Mouse (Mus musculus) hindbrain, embryonic 13.5 days (tissue): ENCODE results near the gene Neb. TPM values are rescaled to one million over a fixed set of nuclear protein-coding genes. Genes with fewer than 3 reads are reported as not detected.

Experiments
- ATAC-seq: fragments of 200-750 bp; cut with Nextera tagmentation; 2 replicates; pipeline ENCODE4 v1.8.0; 2017; ENCODE audit warnings: moderate TSS enrichment; ENCODE audit not compliant: low FRiP score
- H3K27ac ChIP-seq: fragments of 300-500 bp; sonication (generic); 2 replicates; pipeline ENCODE4 v1.5.1; 2015; ENCODE audit warnings: inconsistent platforms, mild to moderate bottlenecking, moderate library complexity
- H3K27me3 ChIP-seq: fragments of 300-500 bp; sonication (generic); 2 replicates; pipeline ENCODE4 v1.6.1; 2015; ENCODE audit warnings: mild to moderate bottlenecking, inconsistent platforms
- H3K36me3 ChIP-seq: fragments of 300-500 bp; sonication (generic); 2 replicates; pipeline ENCODE4 v1.6.1; 2015; ENCODE audit warnings: mild to moderate bottlenecking, inconsistent platforms
- H3K4me1 ChIP-seq: fragments of 300-500 bp; sonication (generic); replicated peaks from 2 replicates; pipeline ENCODE4 v1.6.1; 2015; ENCODE audit warnings: inconsistent platforms
- H3K4me2 ChIP-seq: fragments of 300-500 bp; sonication (generic); 2 replicates; pipeline ENCODE4 v1.6.1; 2015; ENCODE audit warnings: inconsistent platforms, mild to moderate bottlenecking, moderate library complexity
- H3K4me3 ChIP-seq: fragments of 300-500 bp; sonication (generic); 2 replicates; pipeline ENCODE4 v1.5.1; 2015; ENCODE audit warnings: mild to moderate bottlenecking, inconsistent platforms
- H3K9ac ChIP-seq: fragments of 300-500 bp; sonication (generic); 2 replicates; pipeline ENCODE4 v1.6.1; 2015; ENCODE audit warnings: mild to moderate bottlenecking, inconsistent platforms
- H3K9me3 ChIP-seq: fragments of 300-500 bp; sonication (generic); 2 replicates; pipeline ENCODE4 v1.6.1; 2016; ENCODE audit warnings: inconsistent platforms
- WGBS: fragments of 180-500 bp; shearing (Covaris S2); methylation state at CpG from one replicate; pipeline ENCODE4 v1.1.7; 2015; 5-methylcytosine and 5-hydroxymethylcytosine counted together
- polyA plus RNA-seq: library from polyadenylated mRNA; unstranded; fragments of >200 nt; fragmentation: Nextera tagmentation; extraction: Ambion mirVana; gene quantifications from 2 replicates; pipeline ENCODE4 v1.2.1, GENCODE M21; 2015

Neb gene
- polyA plus RNA-seq = 1.2 and 2.0 TPM in 2 replicates

GRCm38 (mm10) chr2:52378448-52378804 is at the start of gene Neb:
Neb (minus strand) TSS chr2:52378474.
- WGBS = 55% methylated on average over 7 of the region's 7 CpGs
- no peaks in the 10 kb centered on the region for H3K9me3 ChIP-seq
- H3K4me1 ChIP-seq = no peaks in the 10 kb centered on the region
- no peak within 1 kb of the TSS for H3K4me2 ChIP-seq
- H3K9ac ChIP-seq = no peak within 1 kb of the TSS
- H3K4me3 ChIP-seq = no peak within 1 kb of the TSS
- no peaks in the 10 kb centered on the region for H3K36me3 ChIP-seq
- H3K27me3 ChIP-seq = no peaks in the 10 kb centered on the region
- H3K27ac ChIP-seq = no peak within 1 kb of the TSS
- ATAC-seq = no peak

GRCm38 (mm10) chr2:52427383-52427782 is 49.1 kb upstream of the Neb start:
- no peaks in the 10 kb centered on the region for H3K9me3 ChIP-seq
- no peak overlapping the region for H3K4me3 ChIP-seq
- peaks cover 19% of the 10 kb centered on the region for H3K4me1 ChIP-seq
- H3K36me3 ChIP-seq = no peaks in the 10 kb centered on the region
- H3K27ac ChIP-seq = no peak overlapping the region
- no peak overlapping the region for H3K9ac ChIP-seq
- WGBS = 87% methylated on average over 3 of the region's 3 CpGs
- ATAC-seq = no peak
- no peak overlapping the region for H3K4me2 ChIP-seq
- H3K27me3 ChIP-seq = no peaks in the 10 kb centered on the region

- H3K9ac ChIP-seq = no peak overlapping the region
- H3K4me1 ChIP-seq = peaks cover 31% of the 10 kb centered on the region
- ATAC-seq = no peak
- H3K27me3 ChIP-seq = no peaks in the 10 kb centered on the region
- no peak overlapping the region for H3K4me3 ChIP-seq
- H3K27ac ChIP-seq = no peak overlapping the region
- 96% methylated on average over 3 of the region's 3 CpGs for WGBS
- no peaks in the 10 kb centered on the region for H3K36me3 ChIP-seq
- no peaks in the 10 kb centered on the region for H3K9me3 ChIP-seq
- H3K4me2 ChIP-seq = no peak overlapping the region
These were observed 47.8 kb upstream of the Neb start for GRCm38 (mm10) chr2:52426041-52426440.

GRCm38 (mm10) chr2:52425523-52425795 is 47.2 kb upstream of the Neb start:
- no peak for ATAC-seq

GRCm38 (mm10) chr2:52424747-52425522 is 46.7 kb upstream of the Neb start, which contains the start of gene Arl5a:
Arl5a (minus strand) TSS chr2:52424901.
- peak; percentile 96 for ATAC-seq
- H3K4me3 ChIP-seq = peak within 1 kb of the TSS; percentile 94
- no peaks in the 10 kb centered on the region for H3K27me3 ChIP-seq
- H3K27ac ChIP-seq = peak within 1 kb of the TSS; percentile 92
- H3K4me2 ChIP-seq = peak within 1 kb of the TSS; percentile 70
- H3K4me1 ChIP-seq = peaks cover 34% of the 10 kb centered on the region
- WGBS = under 1% methylated on average over 42 of the region's 57 CpGs
- no peaks in the 10 kb centered on the region for H3K9me3 ChIP-seq
- H3K9ac ChIP-seq = peak within 1 kb of the TSS; percentile 94
- H3K36me3 ChIP-seq = no peaks in the 10 kb centered on the region

More at GRCm38 (mm10) chr2:52425523-52425795, 47.2 kb upstream of the Neb start:
- H3K27me3 ChIP-seq = no peaks in the 10 kb centered on the region
- H3K9ac ChIP-seq = peak overlapping the region; percentile 69
- H3K4me1 ChIP-seq = peaks cover 34% of the 10 kb centered on the region
- H3K4me2 ChIP-seq = peak overlapping the region; percentile 70
- peak overlapping the region; percentile 94 for H3K4me3 ChIP-seq
- no peaks in the 10 kb centered on the region for H3K36me3 ChIP-seq
- H3K9me3 ChIP-seq = no peaks in the 10 kb centered on the region
- H3K27ac ChIP-seq = no peak overlapping the region; the same call in 1 of the 2 replicates
- 28% methylated on average over 10 of the region's 10 CpGs for WGBS

GRCm38 (mm10) chr2:52424248-52424728 is 46.0 kb upstream of the Neb start:
- Histone ChIP-seq H3K4me3 (peak overlapping the region; percentile 94), H3K4me1 (peaks cover 34% of the 10 kb centered on the region), H3K9me3 (no peaks in the 10 kb centered on the region), H3K36me3 (no peaks in the 10 kb centered on the region), H3K27ac (peak overlapping the region; percentile 92), H3K9ac (peak overlapping the region; percentile 94), H3K27me3 (no peaks in the 10 kb centered on the region), H3K4me2 (peak overlapping the region; percentile 70)
- under 1% methylated on average over 40 of the region's 42 CpGs for WGBS
- peak; percentile 86 for ATAC-seq

- peak overlapping the region; percentile 70 for H3K4me2 ChIP-seq
- H3K4me1 ChIP-seq = peaks cover 34% of the 10 kb centered on the region
- no peaks in the 10 kb centered on the region for H3K9me3 ChIP-seq
- no peak overlapping the region; the same call in 1 of the 2 replicates for H3K27ac ChIP-seq
- H3K27me3 ChIP-seq = no peaks in the 10 kb centered on the region
- no peak for ATAC-seq
- 2% methylated on average over 16 of the region's 16 CpGs for WGBS
- no peaks in the 10 kb centered on the region for H3K36me3 ChIP-seq
- peak overlapping the region; percentile 94 for H3K9ac ChIP-seq
- H3K4me3 ChIP-seq = peak overlapping the region; percentile 94
These were observed 45.5 kb upstream of the Neb start for GRCm38 (mm10) chr2:52423611-52424247.

- H3K9ac ChIP-seq = peak overlapping the region; percentile 94
- H3K27ac ChIP-seq = no peak overlapping the region
- H3K4me3 ChIP-seq = peak overlapping the region; percentile 94
- WGBS = 58% methylated on average over 8 of the region's 8 CpGs
- H3K9me3 ChIP-seq = no peaks in the 10 kb centered on the region
- H3K4me1 ChIP-seq = peaks cover 34% of the 10 kb centered on the region
- no peaks in the 10 kb centered on the region for H3K36me3 ChIP-seq
- H3K27me3 ChIP-seq = no peaks in the 10 kb centered on the region
- H3K4me2 ChIP-seq = peak overlapping the region; percentile 70
- no peak for ATAC-seq
These were observed 44.8 kb upstream of the Neb start for GRCm38 (mm10) chr2:52422871-52423610.

GRCm38 (mm10) chr2:52421197-52421596 is 42.9 kb upstream of the Neb start:
- Histone ChIP-seq H3K9me3 (0 out of 2 replicates have a peak, but pooled peaks cover under 1% of the 10 kb centered on the region), H3K4me2 (no peak overlapping the region), H3K9ac (no peak overlapping the region), H3K4me3 (no peak overlapping the region), H3K27me3 (no peaks in the 10 kb centered on the region), H3K27ac (no peak overlapping the region), H3K4me1 (peaks cover 34% of the 10 kb centered on the region), H3K36me3 (peaks cover 7% of the 10 kb centered on the region)
- no peak for ATAC-seq
- WGBS = 76% methylated on average over 6 of the region's 6 CpGs

- H3K9me3 ChIP-seq = peaks cover 7% of the 10 kb centered on the region; the same call in 1 of the 2 replicates
- 91% methylated on average over 7 of the region's 7 CpGs for WGBS
- peaks cover 17% of the 10 kb centered on the region for H3K36me3 ChIP-seq
- peaks cover 28% of the 10 kb centered on the region for H3K4me1 ChIP-seq
- H3K4me3 ChIP-seq = no peak overlapping the region
- no peak for ATAC-seq
- H3K27me3 ChIP-seq = no peaks in the 10 kb centered on the region
- no peak overlapping the region for H3K27ac ChIP-seq
- H3K4me2 ChIP-seq = no peak overlapping the region
- no peak overlapping the region for H3K9ac ChIP-seq
These were observed 41.9 kb upstream of the Neb start for GRCm38 (mm10) chr2:52420001-52420710.

GRCm38 (mm10) chr2:52419295-52419694 is 41.0 kb upstream of the Neb start:
- no peaks in the 10 kb centered on the region for H3K27me3 ChIP-seq
- no peak overlapping the region for H3K4me3 ChIP-seq
- peaks cover 7% of the 10 kb centered on the region; the same call in 1 of the 2 replicates for H3K9me3 ChIP-seq
- WGBS = 81% methylated on average over 6 of the region's 6 CpGs
- ATAC-seq = no peak
- H3K36me3 ChIP-seq = peaks cover 24% of the 10 kb centered on the region
- no peak overlapping the region for H3K4me2 ChIP-seq
- no peak overlapping the region for H3K9ac ChIP-seq
- H3K4me1 ChIP-seq = peaks cover 28% of the 10 kb centered on the region
- no peak overlapping the region for H3K27ac ChIP-seq
